Mouse (Mus musculus) erythroblast, embryonic 14.5 days (primary cell): ENCODE data around the gene Fndc4. TPM values are rescaled to one million over a fixed set of nuclear protein-coding genes. Genes with fewer than 3 reads are reported as not detected.

Source experiments
- H3K27me3 ChIP-seq: 2 replicates; pipeline ENCODE4 v1.6.1; 2012; ENCODE audit warnings: inconsistent platforms; ENCODE audit not compliant: control insufficient read depth
- H3K36me3 ChIP-seq: 2 replicates; pipeline ENCODE4 v1.6.1; 2012; ENCODE audit warnings: mild to moderate bottlenecking, inconsistent platforms; ENCODE audit not compliant: control insufficient read depth
- H3K4me1 ChIP-seq: 2 replicates; pipeline ENCODE4 v1.6.1; 2012; ENCODE audit warnings: inconsistent platforms; ENCODE audit not compliant: control insufficient read depth
- H3K4me3 ChIP-seq: replicated peaks from 2 replicates; pipeline ENCODE3; 2012; ENCODE audit warnings: moderate library complexity, mild to moderate bottlenecking, inconsistent platforms
- H3K9me3 ChIP-seq: 2 replicates; pipeline ENCODE4 v1.6.1; 2012; ENCODE audit warnings: low read length, inconsistent platforms, mixed read lengths; ENCODE audit not compliant: control insufficient read depth
- GATA1 ChIP-seq: IDR thresholded peaks from 2 replicates; pipeline ENCODE4 v1.6.1; 2012; ENCODE audit warnings: low read length, inconsistent platforms, mixed read lengths
- TAL1 ChIP-seq: IDR thresholded peaks from 3 replicates; pipeline ENCODE4 v1.6.1; 2012; ENCODE audit warnings: low read length, inconsistent platforms, mixed read lengths
- polyA plus RNA-seq: library from polyadenylated mRNA; stranded (reverse); fragments of >175 nt; gene quantifications from 2 replicates; pipeline ENCODE4 v1.2.3, GENCODE M21; 2012

Gene Fndc4
- polyA plus RNA-seq, 1 experiment = not detected

DNA sequence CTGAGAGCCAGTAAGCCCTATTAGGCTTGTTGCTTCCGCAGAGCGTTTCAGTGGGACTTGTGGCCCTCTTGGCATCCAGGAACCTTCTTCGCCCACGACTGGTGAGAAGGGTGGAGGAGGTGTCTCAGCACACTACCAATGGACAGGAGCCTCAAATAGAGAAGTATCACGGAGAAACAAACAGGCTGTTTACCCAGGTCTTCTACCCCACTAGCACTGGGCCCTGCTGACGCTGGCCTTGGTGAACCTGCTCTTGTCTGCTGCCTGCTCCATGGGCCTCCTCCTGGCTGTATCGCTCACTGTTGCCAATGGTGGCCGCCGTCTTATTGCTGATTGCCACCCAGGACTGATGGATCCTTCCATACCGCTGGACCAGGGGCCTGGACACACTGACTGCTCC is 43.7 kb downstream of the Fndc4 start:
- peaks cover 75% of the 10 kb centered on the region for H3K36me3 ChIP-seq
- no peak for TF ChIP-seq TAL1
- TF ChIP-seq GATA1 = no peak
- peaks cover 21% of the 10 kb centered on the region for H3K4me1 ChIP-seq
- H3K27me3 ChIP-seq = no peaks in the 10 kb centered on the region
- H3K4me3 ChIP-seq = peak overlapping the region; percentile 64
- H3K9me3 ChIP-seq = no peaks in the 10 kb centered on the region

DNA sequence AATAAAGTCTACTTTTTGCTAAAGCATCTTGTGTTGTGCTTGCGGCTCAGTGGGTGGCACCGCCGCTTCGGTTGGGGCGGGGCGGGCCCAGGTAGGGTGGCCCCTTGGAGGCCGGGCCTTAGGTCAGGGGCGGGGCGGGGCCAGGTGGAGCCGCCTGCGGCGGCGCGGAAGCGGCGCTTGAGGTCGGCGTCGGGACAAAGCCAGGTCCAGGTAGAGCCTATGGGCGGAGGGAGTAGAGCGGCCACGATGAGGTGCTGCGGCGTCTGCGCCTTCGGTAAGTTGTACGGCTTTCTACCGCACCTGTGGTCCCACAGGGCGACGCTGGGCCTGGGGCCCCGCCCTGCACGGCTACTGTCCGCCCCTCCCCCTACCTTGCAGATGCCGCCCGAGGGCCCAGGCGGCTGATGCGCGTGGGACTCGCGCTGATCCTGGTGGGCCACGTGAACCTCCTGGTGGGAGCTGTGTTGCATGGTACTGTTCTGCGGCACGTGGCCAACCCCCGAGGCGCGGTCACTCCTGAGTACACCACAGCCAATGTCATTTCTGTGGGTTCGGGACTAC is 44.3 kb downstream of the Fndc4 start, which contains the start of gene Krtcap3:
Krtcap3 (plus strand) TSS at position 151 of the 561 bp plus-strand sequence.
- Histone ChIP-seq H3K36me3 (peaks cover 80% of the 10 kb centered on the region), H3K4me1 (peaks cover 21% of the 10 kb centered on the region), H3K27me3 (no peaks in the 10 kb centered on the region), H3K9me3 (no peaks in the 10 kb centered on the region), H3K4me3 (peak within 1 kb of the TSS; percentile 64)
- TF ChIP-seq TAL1 (no peak), GATA1 (no peak)

DNA sequence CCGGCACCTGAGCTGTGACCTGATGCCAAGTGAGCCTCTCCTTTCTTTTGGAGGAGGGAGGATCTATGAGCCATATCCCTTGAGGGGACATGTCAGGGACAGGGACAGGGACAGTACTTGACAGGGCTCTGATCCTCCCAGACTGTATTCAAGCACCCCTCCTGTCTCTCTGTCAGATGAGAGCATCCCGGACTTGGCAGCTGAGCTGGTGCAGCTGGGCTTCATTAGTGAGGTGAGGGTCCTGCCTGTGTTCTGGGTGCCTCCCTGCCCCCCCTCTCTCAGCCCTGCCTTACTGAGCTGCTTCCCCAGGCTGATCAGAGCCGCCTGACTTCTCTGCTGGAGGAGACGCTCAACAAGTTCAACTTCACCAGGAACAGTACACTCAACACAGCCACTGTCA is 45.2 kb downstream of the Fndc4 start:
- TF ChIP-seq GATA1 (no peak), TAL1 (no peak)
- peaks cover 89% of the 10 kb centered on the region for H3K36me3 ChIP-seq

More for the DNA sequence above, 45.2 kb downstream of the Fndc4 start:
- peaks cover 21% of the 10 kb centered on the region for H3K4me1 ChIP-seq
- H3K27me3 ChIP-seq = no peaks in the 10 kb centered on the region
- no peak overlapping the region for H3K4me3 ChIP-seq
- H3K9me3 ChIP-seq = no peaks in the 10 kb centered on the region

Other genes starting within 250 kb of the Fndc4 start
- 0.81 and 1.6 TPM in 2 replicates for gene Atraid, start 247.8 kb downstream of the Fndc4 start, polyA plus RNA-seq
- gene Slc5a6, start 247.2 kb downstream of the Fndc4 start, polyA plus RNA-seq = 0.07 and 0.13 TPM in 2 replicates
- 14.6 and 19.9 TPM in 2 replicates for gene Cad, start 241.3 kb downstream of the Fndc4 start, polyA plus RNA-seq
- gene Dnajc5g, start 189.8 kb downstream of the Fndc4 start, polyA plus RNA-seq = not detected in 2 replicates
- gene Slc30a3, start 187.8 kb downstream of the Fndc4 start, polyA plus RNA-seq = not detected in 2 replicates
- gene Trim54, start 179.4 kb downstream of the Fndc4 start, polyA plus RNA-seq = not detected in 2 replicates
- not detected in 2 replicates for gene Ucn, start 157.3 kb downstream of the Fndc4 start, polyA plus RNA-seq
- 0.14 and 0.38 TPM in 2 replicates for gene Mpv17, start 141.8 kb downstream of the Fndc4 start, polyA plus RNA-seq
- gene Gm29609, start 116.2 kb downstream of the Fndc4 start, polyA plus RNA-seq = 2.2 and 2.5 TPM in 2 replicates
- 4.0 and 4.9 TPM in 2 replicates for gene Gtf3c2, start 115.9 kb downstream of the Fndc4 start, polyA plus RNA-seq
- 2.7 and 2.9 TPM in 2 replicates for gene Snx17, start 102.9 kb downstream of the Fndc4 start, polyA plus RNA-seq
- 32.5 and 34.0 TPM in 2 replicates for gene Eif2b4, start 102.7 kb downstream of the Fndc4 start, polyA plus RNA-seq
- gene Zfp513, start 93.8 kb downstream of the Fndc4 start, polyA plus RNA-seq = 2.5 TPM in 2 replicates
- 31.4 and 40.0 TPM in 2 replicates for gene Ppm1g, start 75.4 kb downstream of the Fndc4 start, polyA plus RNA-seq
- gene Nrbp1, start 55.2 kb downstream of the Fndc4 start, polyA plus RNA-seq = 2.3 and 2.6 TPM in 2 replicates
- not detected in 2 replicates for gene Gm9970, start 54.8 kb downstream of the Fndc4 start, polyA plus RNA-seq
- gene Krtcap3, start 44.4 kb downstream of the Fndc4 start, polyA plus RNA-seq = 0.06 and 0.14 TPM in 2 replicates
- 0.30 and 0.43 TPM in 2 replicates for gene Ift172, start 5.0 kb downstream of the Fndc4 start, polyA plus RNA-seq
- gene Gckr, start 1.4 kb upstream of the Fndc4 start, polyA plus RNA-seq = not detected in 2 replicates
- 0.64 and 0.87 TPM in 2 replicates for gene Zfp512, start 156.4 kb upstream of the Fndc4 start, polyA plus RNA-seq
- gene 4930548H24Rik, start 189.7 kb upstream of the Fndc4 start, polyA plus RNA-seq = not detected in 2 replicates
- 0.31 and 0.81 TPM in 2 replicates for gene Gpn1, start 198.7 kb upstream of the Fndc4 start, polyA plus RNA-seq
- 0.77 and 1.6 TPM in 2 replicates for gene Slc4a1ap, start 230.9 kb upstream of the Fndc4 start, polyA plus RNA-seq
- 0.54 and 0.64 TPM in 2 replicates for gene Supt7l, start 231.7 kb upstream of the Fndc4 start, polyA plus RNA-seq